Mouse (Mus musculus): ENCODE measurements around the gene Hoxd8. TPM values are rescaled to one million over a fixed set of nuclear protein-coding genes. Genes with fewer than 3 reads are reported as not detected.
A peak's percentile ranks its signal among the peaks of the same experiment; 100 is the strongest.

Hoxd8 gene
- polyA plus RNA-seq, 1 experiment from 2014 or later: 36.4 TPM

GRCm38 (mm10) chr2:74698201-74699052 is 6.0 kb upstream of the Hoxd8 start:
- Histone ChIP-seq H3K9ac (peak overlapping the region; percentile 94), H3K4me1 (peaks cover 65% of the 10 kb centered on the region), H3K36me3 (no peaks in the 10 kb centered on the region), H3K4me2 (peak overlapping the region; percentile 80), H3K4me3 (replicated peaks) (peak overlapping the region; percentile 70), H3K9me3 (replicated peaks) (no peaks in the 10 kb centered on the region), H3K27ac (peak overlapping the region; percentile 96), H3K27me3 (0 out of 2 replicates have a peak, but pooled peaks cover 14% of the 10 kb centered on the region)
- under 1% methylated on average over 78 of the region's 86 CpGs for WGBS
- ATAC-seq (replicated peaks; ENCODE audit: low FRiP score): peak; percentile 20

- 2% methylated on average over 17 of the region's 17 CpGs for whole genome bisulfite sequencing
- Histone ChIP-seq H3K4me2 (peak overlapping the region; percentile 80), H3K27me3 (0 out of 2 replicates have a peak, but pooled peaks cover 13% of the 10 kb centered on the region), H3K27ac (peak overlapping the region; percentile 96), H3K9me3 (replicated peaks) (no peaks in the 10 kb centered on the region), H3K36me3 (no peaks in the 10 kb centered on the region), H3K4me1 (peaks cover 69% of the 10 kb centered on the region), H3K4me3 (replicated peaks) (peak overlapping the region; percentile 70), H3K9ac (peak overlapping the region; percentile 94)
- peak; percentile 27; the same call in 1 of the 2 replicates for ATAC-seq (replicated peaks; ENCODE audit: low FRiP score)
Observed at GRCm38 (mm10) chr2:74699053-74699430, 5.4 kb upstream of the Hoxd8 start.

GRCm38 (mm10) chr2:74699664-74700545 is 4.5 kb upstream of the Hoxd8 start:
- Histone ChIP-seq H3K36me3 (no peaks in the 10 kb centered on the region), H3K27ac (peak overlapping the region; percentile 96), H3K4me1 (peaks cover 65% of the 10 kb centered on the region), H3K4me3 (replicated peaks) (peak overlapping the region; percentile 70), H3K27me3 (0 out of 2 replicates have a peak, but pooled peaks cover 13% of the 10 kb centered on the region), H3K9ac (peak overlapping the region; percentile 94), H3K9me3 (replicated peaks) (no peaks in the 10 kb centered on the region), H3K4me2 (peak overlapping the region; percentile 80)
- 14% methylated on average over 23 of the region's 23 CpGs for WGBS
- no peak for ATAC-seq (replicated peaks; ENCODE audit: low FRiP score)

GRCm38 (mm10) chr2:74700546-74701112 is 3.8 kb upstream of the Hoxd8 start:
- H3K4me2 ChIP-seq: peak overlapping the region; percentile 80
- ATAC-seq (replicated peaks; ENCODE audit: low FRiP score): no peak; the same call in 1 of the 2 replicates
- H3K27ac ChIP-seq: peak overlapping the region; percentile 96
- WGBS: 10% methylated on average over 22 of the region's 22 CpGs
- H3K9ac ChIP-seq: peak overlapping the region; percentile 94
- H3K36me3 ChIP-seq: no peaks in the 10 kb centered on the region
- H3K9me3 ChIP-seq (replicated peaks): no peaks in the 10 kb centered on the region
- peaks cover 58% of the 10 kb centered on the region for H3K4me1 ChIP-seq
- peak overlapping the region; percentile 70 for H3K4me3 ChIP-seq (replicated peaks)
- 0 out of 2 replicates have a peak, but pooled peaks cover 7% of the 10 kb centered on the region for H3K27me3 ChIP-seq

GRCm38 (mm10) chr2:74701949-74702819 is 2.2 kb upstream of the Hoxd8 start:
- Histone ChIP-seq H3K9ac (no peak overlapping the region), H3K27me3 (0 out of 2 replicates have a peak, but pooled peaks cover 7% of the 10 kb centered on the region), H3K36me3 (no peaks in the 10 kb centered on the region), H3K4me2 (peak overlapping the region; percentile 75), H3K27ac (peak overlapping the region; percentile 100), H3K4me1 (peaks cover 43% of the 10 kb centered on the region), H3K9me3 (replicated peaks) (no peaks in the 10 kb centered on the region), H3K4me3 (replicated peaks) (peak overlapping the region; percentile 23)
- WGBS: 13% methylated on average over 17 of the region's 17 CpGs
- ATAC-seq (replicated peaks; ENCODE audit: low FRiP score): no peak

GRCm38 (mm10) chr2:74702820-74703219 is 1.6 kb upstream of the Hoxd8 start:
- Histone ChIP-seq H3K4me2 (peak overlapping the region; percentile 75), H3K36me3 (no peaks in the 10 kb centered on the region), H3K9ac (no peak overlapping the region), H3K27ac (peak overlapping the region; percentile 100), H3K9me3 (replicated peaks) (no peaks in the 10 kb centered on the region), H3K27me3 (0 out of 2 replicates have a peak, but pooled peaks cover 7% of the 10 kb centered on the region), H3K4me3 (replicated peaks) (peak overlapping the region; percentile 12; the same call in 1 of the 2 replicates), H3K4me1 (peaks cover 47% of the 10 kb centered on the region)
- ATAC-seq (replicated peaks; ENCODE audit: low FRiP score): no peak
- 39% methylated on average over 6 of the region's 6 CpGs for WGBS

GRCm38 (mm10) chr2:74703317-74703716 is 1.1 kb upstream of the Hoxd8 start:
- peak overlapping the region; percentile 95 for H3K9ac ChIP-seq
- 29% methylated on average over 10 of the region's 10 CpGs for WGBS
- peak overlapping the region; percentile 79 for H3K4me3 ChIP-seq (replicated peaks)
- no peaks in the 10 kb centered on the region for H3K9me3 ChIP-seq (replicated peaks)
- no peaks in the 10 kb centered on the region for H3K36me3 ChIP-seq
- no peak for ATAC-seq (replicated peaks; ENCODE audit: low FRiP score)
- 0 out of 2 replicates have a peak, but pooled peaks cover 7% of the 10 kb centered on the region for H3K27me3 ChIP-seq
- H3K27ac ChIP-seq: peak overlapping the region; percentile 100
- peak overlapping the region; percentile 75 for H3K4me2 ChIP-seq
- H3K4me1 ChIP-seq: peaks cover 50% of the 10 kb centered on the region

- Histone ChIP-seq H3K27me3 (0 out of 2 replicates have a peak, but pooled peaks cover 7% of the 10 kb centered on the region), H3K9me3 (replicated peaks) (no peaks in the 10 kb centered on the region), H3K4me1 (peaks cover 53% of the 10 kb centered on the region), H3K4me3 (replicated peaks) (peak overlapping the region; percentile 79), H3K9ac (peak overlapping the region; percentile 95), H3K36me3 (no peaks in the 10 kb centered on the region), H3K27ac (peak overlapping the region; percentile 100), H3K4me2 (peak overlapping the region; percentile 75)
- ATAC-seq (replicated peaks; ENCODE audit: low FRiP score): peak; percentile 63
- 6% methylated on average over 26 of the region's 26 CpGs for WGBS
Observed at GRCm38 (mm10) chr2:74703720-74704392, 559 bp upstream of the Hoxd8 start.

GRCm38 (mm10) chr2:74704999-74705466 is 618 bp downstream of the Hoxd8 start:
- Histone ChIP-seq H3K27ac (peak overlapping the region; percentile 100), H3K9me3 (replicated peaks) (no peaks in the 10 kb centered on the region), H3K4me3 (replicated peaks) (peak overlapping the region; percentile 79), H3K4me1 (peaks cover 54% of the 10 kb centered on the region), H3K4me2 (peak overlapping the region; percentile 75), H3K36me3 (no peaks in the 10 kb centered on the region), H3K9ac (peak overlapping the region; percentile 95), H3K27me3 (0 out of 2 replicates have a peak, but pooled peaks cover 7% of the 10 kb centered on the region)
- peak; percentile 43 for ATAC-seq (replicated peaks; ENCODE audit: low FRiP score)
- under 1% methylated on average over 39 of the region's 66 CpGs for whole genome bisulfite sequencing

- H3K4me2 ChIP-seq: peak overlapping the region; percentile 75
- H3K27me3 ChIP-seq: 0 out of 2 replicates have a peak, but pooled peaks cover 1% of the 10 kb centered on the region
- no peaks in the 10 kb centered on the region for H3K36me3 ChIP-seq
- peak; percentile 38; the same call in 1 of the 2 replicates for ATAC-seq (replicated peaks; ENCODE audit: low FRiP score)
- peaks cover 54% of the 10 kb centered on the region for H3K4me1 ChIP-seq
- peak overlapping the region; percentile 79 for H3K4me3 ChIP-seq (replicated peaks)
- under 1% methylated on average over 60 of the region's 85 CpGs for WGBS
- H3K27ac ChIP-seq: peak overlapping the region; percentile 100
- H3K9me3 ChIP-seq (replicated peaks): no peaks in the 10 kb centered on the region
- H3K9ac ChIP-seq: peak overlapping the region; percentile 95
Observed at GRCm38 (mm10) chr2:74705467-74706089, 1.2 kb downstream of the Hoxd8 start.

Data from kidney, embryonic 15.5 days (tissue).